Mouse (Mus musculus): Measurements from ENCODE around the gene Tmem270. TPM values are rescaled to one million over a fixed set of nuclear protein-coding genes. Genes with fewer than 3 reads are reported as not detected.

Gene Tmem270
- not detected in 2 replicates for polyA plus RNA-seq (2016; fragmentation: Nextera tagmentation; extraction: Ambion mirVana)

DNA sequence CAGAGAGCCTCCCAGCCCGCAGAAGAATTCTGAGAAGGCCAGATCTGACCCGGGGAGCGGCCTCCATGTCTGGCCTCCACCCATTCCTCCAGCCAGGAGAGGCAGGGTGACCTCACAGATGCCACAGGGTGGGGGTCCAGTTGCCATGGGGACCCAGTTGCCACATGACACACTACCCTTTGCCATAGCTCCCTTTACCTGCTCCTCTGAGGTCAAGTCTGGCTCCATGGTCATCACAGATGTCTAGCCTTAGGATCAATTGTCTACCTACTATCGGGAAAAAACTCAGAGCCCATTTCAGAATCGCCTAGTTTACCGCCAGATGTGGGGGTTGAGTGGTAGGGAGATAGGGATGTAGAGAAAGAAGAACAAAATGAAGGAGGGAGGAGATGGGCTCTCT lies at the start of gene Tmem270:
Gene Tmem270 (minus strand): TSS at position 101 of the 400 bp plus-strand sequence.
- no peaks in the 10 kb centered on the region for H3K36me3 ChIP-seq
- no peaks in the 10 kb centered on the region for H3K9me3 ChIP-seq
- ATAC-seq (ENCODE audit: insufficient number of reproducible peaks, insufficient read depth, low FRiP score, low TSS enrichment), result no peak
- H3K4me3 ChIP-seq, result no peak within 1 kb of the TSS
- WGBS, result 80% methylated on average over 6 of the region's 6 CpGs
- 0 out of 2 replicates have a peak, but pooled peaks cover 4% of the 10 kb centered on the region for H3K27me3 ChIP-seq
- H3K4me2 ChIP-seq (replicated peaks), result no peak within 1 kb of the TSS
- no peak within 1 kb of the TSS for H3K27ac ChIP-seq
- H3K4me1 ChIP-seq, result no peaks in the 10 kb centered on the region
- no peak within 1 kb of the TSS for H3K9ac ChIP-seq

DNA sequence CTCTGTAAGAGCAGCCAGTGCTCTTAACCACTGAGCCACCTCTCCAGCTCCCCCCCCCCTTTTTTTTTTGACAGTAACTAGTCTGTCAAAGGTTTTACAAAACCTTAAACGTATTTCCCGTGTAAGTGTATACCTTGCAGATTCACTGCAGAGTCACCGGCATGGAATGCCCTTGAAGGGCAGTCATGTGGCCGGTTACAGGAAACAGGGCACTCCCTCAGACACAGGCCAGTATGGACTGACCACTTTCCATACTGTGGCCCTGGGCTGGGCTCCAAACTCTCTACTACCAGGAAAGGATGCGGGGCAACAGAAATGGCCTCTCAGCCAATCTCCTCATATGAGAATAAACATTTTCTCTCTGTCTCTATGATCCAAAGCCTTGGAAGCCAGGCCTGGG lies 49.0 kb upstream of the Tmem270 start:
- Histone ChIP-seq H3K4me1 (peaks cover 9% of the 10 kb centered on the region), H3K4me2 (replicated peaks) (no peak overlapping the region), H3K27ac (no peak overlapping the region), H3K4me3 (no peak overlapping the region), H3K9me3 (no peaks in the 10 kb centered on the region), H3K9ac (no peak overlapping the region), H3K27me3 (peaks cover 8% of the 10 kb centered on the region; the same call in 1 of the 2 replicates), H3K36me3 (no peaks in the 10 kb centered on the region)
- ATAC-seq (ENCODE audit: insufficient number of reproducible peaks, insufficient read depth, low FRiP score, low TSS enrichment), result no peak
- WGBS, result 75% methylated on average over 5 of the region's 5 CpGs

GRCm38 (mm10) chr5:134951053-134951884 lies 44.7 kb upstream of the Tmem270 start:
- no peak overlapping the region for H3K9ac ChIP-seq

GRCm38 (mm10) chr5:134948085-134948439 lies 41.5 kb upstream of the Tmem270 start:
- H3K9me3 ChIP-seq, result no peaks in the 10 kb centered on the region

More at GRCm38 (mm10) chr5:134951053-134951884, 44.7 kb upstream of the Tmem270 start:
- Histone ChIP-seq H3K36me3 (no peaks in the 10 kb centered on the region), H3K27me3 (peaks cover 29% of the 10 kb centered on the region), H3K9me3 (no peaks in the 10 kb centered on the region), H3K4me2 (replicated peaks) (no peak overlapping the region), H3K4me3 (no peak overlapping the region), H3K4me1 (peaks cover 13% of the 10 kb centered on the region), H3K27ac (0 out of 2 replicates have a peak overlapping the region, but pooled peaks have one; percentile 42)
- WGBS, result 29% methylated on average over 19 of the region's 19 CpGs
- no peak for ATAC-seq (ENCODE audit: insufficient number of reproducible peaks, insufficient read depth, low FRiP score, low TSS enrichment)

DNA sequence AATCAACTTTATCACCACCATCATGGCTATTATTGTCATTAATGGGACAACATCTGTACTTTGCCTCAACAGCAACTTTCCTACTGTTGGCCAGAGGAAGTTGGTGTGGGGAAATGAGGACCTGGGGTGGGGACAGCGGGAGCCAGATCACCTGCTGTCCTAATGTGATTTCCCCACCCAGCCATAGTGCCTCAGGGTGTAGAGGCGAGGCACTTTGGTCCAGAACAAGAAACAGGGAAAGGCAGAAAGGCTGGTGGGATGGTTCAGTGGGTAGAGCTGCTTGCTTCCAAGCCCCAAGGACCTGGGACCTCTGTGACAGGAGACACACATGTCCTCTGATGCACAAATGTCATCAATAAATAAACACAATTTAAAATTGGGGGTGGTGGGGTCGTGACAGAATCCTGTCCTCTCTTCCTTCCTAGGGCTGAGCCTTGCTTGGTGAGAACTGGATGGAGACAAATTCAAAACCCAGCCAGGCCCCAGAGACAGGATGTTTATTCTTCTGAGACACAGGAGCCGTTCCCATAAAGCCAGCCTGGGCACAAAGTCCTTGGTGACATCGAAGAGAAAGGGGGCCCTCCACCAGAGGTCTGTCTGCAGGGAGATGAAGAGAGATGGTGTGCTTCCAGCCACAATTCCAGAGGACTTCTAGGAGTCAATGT lies 41.0 kb upstream of the Tmem270 start:
- peaks cover 13% of the 10 kb centered on the region for H3K4me1 ChIP-seq
- no peak for ATAC-seq (ENCODE audit: insufficient number of reproducible peaks, insufficient read depth, low FRiP score, low TSS enrichment)
- no peak overlapping the region for H3K4me3 ChIP-seq
- WGBS, result 45% methylated on average over 5 of the region's 5 CpGs
- no peak overlapping the region for H3K4me2 ChIP-seq (replicated peaks)
- H3K9me3 ChIP-seq, result no peaks in the 10 kb centered on the region
- no peak overlapping the region for H3K27ac ChIP-seq
- no peaks in the 10 kb centered on the region for H3K36me3 ChIP-seq
- H3K9ac ChIP-seq, result no peak overlapping the region
- H3K27me3 ChIP-seq, result peaks cover 49% of the 10 kb centered on the region

More at GRCm38 (mm10) chr5:134948085-134948439, 41.5 kb upstream of the Tmem270 start:
- no peak overlapping the region for H3K4me3 ChIP-seq
- WGBS, result 53% methylated on average over 4 of the region's 4 CpGs
- no peak for ATAC-seq (ENCODE audit: insufficient number of reproducible peaks, insufficient read depth, low FRiP score, low TSS enrichment)
- H3K27me3 ChIP-seq, result peaks cover 49% of the 10 kb centered on the region
- peaks cover 13% of the 10 kb centered on the region for H3K4me1 ChIP-seq
- no peak overlapping the region for H3K27ac ChIP-seq
- no peak overlapping the region for H3K4me2 ChIP-seq (replicated peaks)
- H3K36me3 ChIP-seq, result no peaks in the 10 kb centered on the region
- no peak overlapping the region for H3K9ac ChIP-seq

DNA sequence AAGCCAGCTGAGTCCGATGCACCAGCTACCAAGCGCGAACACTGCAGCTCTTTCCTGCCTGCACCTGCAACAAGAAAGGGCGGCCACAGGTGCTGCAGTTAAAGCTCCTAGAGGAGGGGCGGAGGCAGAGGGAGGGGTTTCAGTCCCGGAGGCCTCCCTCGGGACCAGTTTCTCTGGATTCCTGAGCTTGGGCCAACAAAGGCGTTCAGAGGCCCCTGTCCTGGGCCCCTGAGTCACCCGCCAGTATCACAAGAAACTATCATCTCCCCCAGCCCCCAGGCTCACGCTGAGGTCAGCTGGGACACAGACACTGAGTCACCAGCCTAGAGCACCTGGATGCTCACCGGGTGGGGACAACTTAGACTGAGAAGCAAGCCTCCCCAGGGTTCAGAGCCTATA lies 40.3 kb upstream of the Tmem270 start, which contains the start of gene Cldn4:
Gene Cldn4 (minus strand): TSS at position 78 of the 399 bp plus-strand sequence.
- peaks cover 49% of the 10 kb centered on the region for H3K27me3 ChIP-seq
- peak; percentile 18; the same call in 1 of the 2 replicates for ATAC-seq (ENCODE audit: insufficient number of reproducible peaks, insufficient read depth, low FRiP score, low TSS enrichment)
- WGBS, result 5% methylated on average over 11 of the region's 11 CpGs
- no peaks in the 10 kb centered on the region for H3K9me3 ChIP-seq
- peak within 1 kb of the TSS; percentile 41 for H3K9ac ChIP-seq
- H3K4me2 ChIP-seq (replicated peaks), result peak within 1 kb of the TSS; percentile 33
- H3K4me1 ChIP-seq, result peaks cover 13% of the 10 kb centered on the region
- H3K27ac ChIP-seq, result peak within 1 kb of the TSS; percentile 63; the same call in 1 of the 2 replicates
- peak within 1 kb of the TSS; percentile 30 for H3K4me3 ChIP-seq
- no peaks in the 10 kb centered on the region for H3K36me3 ChIP-seq

DNA sequence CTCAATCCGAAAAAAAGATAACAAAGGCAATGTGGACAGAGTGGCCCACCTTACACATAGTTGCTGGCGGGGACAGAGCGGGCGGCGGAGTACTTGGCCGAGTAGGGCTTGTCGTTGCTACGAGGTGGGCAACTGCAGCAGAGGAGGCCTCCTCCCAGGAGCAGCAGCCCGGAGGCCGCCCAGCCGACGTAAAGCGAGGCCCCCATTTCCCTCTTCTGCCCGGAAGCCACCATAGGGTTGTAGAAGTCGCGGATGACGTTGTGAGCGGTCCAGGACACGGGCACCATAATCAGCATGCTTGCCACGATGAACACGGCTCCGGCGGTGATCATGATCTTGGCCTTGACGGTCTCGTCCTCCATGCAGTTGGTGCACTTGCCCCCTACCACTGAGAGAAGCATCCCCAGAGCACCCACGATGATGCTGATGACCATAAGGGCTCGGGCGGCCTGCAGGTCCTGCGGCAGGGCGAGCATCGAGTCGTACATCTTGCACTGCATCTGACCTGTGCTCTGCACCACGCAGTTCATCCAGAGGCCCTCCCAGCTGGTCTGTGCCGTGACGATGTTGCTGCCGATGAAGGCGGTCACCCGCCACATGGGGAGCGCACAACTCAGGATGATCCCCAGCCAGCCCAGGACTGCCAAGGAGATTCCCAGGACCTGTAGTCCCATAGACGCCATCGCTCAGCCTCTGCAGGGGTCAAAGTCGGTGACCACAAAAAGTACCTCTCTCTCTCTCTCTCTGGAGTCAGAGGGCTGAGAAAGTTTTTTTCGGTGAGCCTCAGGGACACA lies 39.7 kb upstream of the Tmem270 start:
- WGBS, result 15% methylated on average over 43 of the region's 43 CpGs
- peak overlapping the region; percentile 63; the same call in 1 of the 2 replicates for H3K27ac ChIP-seq
- H3K4me2 ChIP-seq (replicated peaks), result peak overlapping the region; percentile 33
- H3K4me1 ChIP-seq, result peaks cover 9% of the 10 kb centered on the region
- H3K4me3 ChIP-seq, result peak overlapping the region; percentile 30
- H3K9ac ChIP-seq, result peak overlapping the region; percentile 41
- H3K27me3 ChIP-seq, result peaks cover 46% of the 10 kb centered on the region
- no peaks in the 10 kb centered on the region for H3K9me3 ChIP-seq
- no peak for ATAC-seq (ENCODE audit: insufficient number of reproducible peaks, insufficient read depth, low FRiP score, low TSS enrichment)
- H3K36me3 ChIP-seq, result no peaks in the 10 kb centered on the region

DNA sequence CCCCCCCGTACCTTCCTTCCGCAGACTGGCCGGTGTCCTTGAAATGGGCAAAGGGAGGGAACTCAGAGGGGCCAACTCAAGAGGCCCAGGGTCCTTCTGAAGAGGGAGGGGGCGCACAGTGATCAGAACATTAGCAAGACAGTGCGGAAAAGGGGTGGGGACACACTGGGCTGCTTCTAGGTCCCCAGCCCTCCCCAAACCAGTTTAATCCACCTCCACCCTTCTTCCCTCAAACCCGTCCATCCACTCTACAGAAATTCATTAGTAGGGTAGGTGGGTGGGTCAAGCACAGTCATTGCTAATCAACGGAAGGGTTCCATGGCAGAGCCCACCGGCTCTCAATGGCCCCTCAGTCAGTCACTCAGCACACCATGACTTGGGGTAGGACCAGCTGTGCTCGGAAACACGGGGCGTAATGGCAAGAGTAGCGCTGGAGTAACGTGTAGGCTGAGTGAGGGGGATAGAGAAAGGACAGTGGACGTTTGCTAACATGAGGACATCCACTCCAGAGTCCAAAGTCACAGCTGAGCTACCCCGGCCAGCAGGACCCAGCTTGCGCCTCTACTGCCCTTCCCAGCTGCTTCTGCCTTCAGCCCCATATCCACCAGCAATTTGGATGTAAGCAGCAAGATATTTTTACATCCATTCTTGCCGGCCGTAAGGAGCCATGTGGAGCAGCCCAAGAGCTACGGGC lies 38.9 kb upstream of the Tmem270 start:
- 36% methylated on average over 18 of the region's 19 CpGs for WGBS
- Histone ChIP-seq H3K27me3 (peaks cover 41% of the 10 kb centered on the region), H3K27ac (0 out of 2 replicates have a peak overlapping the region, but pooled peaks have one; percentile 63), H3K4me3 (peak overlapping the region; percentile 30), H3K9ac (peak overlapping the region; percentile 41; the same call in 1 of the 2 replicates), H3K4me2 (replicated peaks) (peak overlapping the region; percentile 33), H3K36me3 (no peaks in the 10 kb centered on the region), H3K4me1 (peaks cover 4% of the 10 kb centered on the region), H3K9me3 (no peaks in the 10 kb centered on the region)
- ATAC-seq (ENCODE audit: insufficient number of reproducible peaks, insufficient read depth, low FRiP score, low TSS enrichment), result no peak

DNA sequence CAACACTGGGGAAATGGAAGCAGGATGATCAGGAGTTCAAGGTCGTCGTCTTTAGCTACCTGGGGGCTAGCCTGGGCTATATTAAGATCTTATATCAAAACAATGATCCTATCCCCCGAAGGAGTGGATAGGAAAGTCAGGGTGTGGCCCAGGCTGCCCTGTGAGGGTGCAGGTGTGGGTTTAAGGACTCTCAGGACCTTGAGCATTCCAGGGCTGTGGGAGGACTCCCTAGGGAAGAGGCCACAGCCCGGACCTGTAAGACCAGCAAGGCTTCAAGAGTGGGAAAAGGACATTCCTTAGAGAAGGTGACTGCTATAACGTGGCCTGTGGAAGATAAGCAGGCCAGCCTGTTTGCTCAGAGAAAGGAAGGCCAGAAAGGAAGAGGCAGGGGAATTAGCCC lies 37.6 kb upstream of the Tmem270 start:
- Histone ChIP-seq H3K4me1 (peaks cover 4% of the 10 kb centered on the region), H3K27me3 (peaks cover 41% of the 10 kb centered on the region), H3K27ac (no peak overlapping the region), H3K4me2 (replicated peaks) (no peak overlapping the region), H3K9me3 (no peaks in the 10 kb centered on the region), H3K4me3 (no peak overlapping the region), H3K9ac (no peak overlapping the region), H3K36me3 (no peaks in the 10 kb centered on the region)
- ATAC-seq (ENCODE audit: insufficient number of reproducible peaks, insufficient read depth, low FRiP score, low TSS enrichment), result no peak
- 77% methylated on average over 5 of the region's 5 CpGs for WGBS

DNA sequence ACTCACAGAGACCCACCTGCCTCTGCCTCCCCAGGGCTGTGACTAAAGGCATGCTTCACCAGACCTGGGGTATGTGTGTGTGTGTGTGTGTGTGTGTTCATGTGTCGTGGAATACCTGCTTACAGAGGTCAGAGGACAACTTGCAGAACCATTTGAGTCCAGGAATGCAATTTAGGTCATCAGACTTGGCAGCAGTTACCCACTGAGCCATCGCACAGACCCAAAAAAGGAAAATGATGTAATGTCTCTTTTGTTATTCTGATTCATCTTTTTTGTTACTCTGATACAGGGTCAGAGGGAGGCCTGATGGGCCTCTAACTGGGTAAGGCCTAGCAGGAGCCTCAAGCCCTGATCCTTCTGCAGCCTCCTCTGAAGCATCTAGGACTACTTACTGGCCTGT lies 36.2 kb upstream of the Tmem270 start:
- no peak overlapping the region for H3K27ac ChIP-seq
- peaks cover 4% of the 10 kb centered on the region for H3K4me1 ChIP-seq
- peaks cover 34% of the 10 kb centered on the region for H3K27me3 ChIP-seq
- H3K9me3 ChIP-seq, result no peaks in the 10 kb centered on the region
- no peak for ATAC-seq (ENCODE audit: insufficient number of reproducible peaks, insufficient read depth, low FRiP score, low TSS enrichment)
- H3K4me3 ChIP-seq, result no peak overlapping the region
- H3K4me2 ChIP-seq (replicated peaks), result no peak overlapping the region
- no peak overlapping the region for H3K9ac ChIP-seq
- no peaks in the 10 kb centered on the region for H3K36me3 ChIP-seq
- 73% methylated on average over 2 of the region's 2 CpGs for WGBS

All from embryonic facial prominence, embryonic 12.5 days (tissue).